20 mouse cellular contexts compared by ENCODE assay signal in the genomic region with DNA sequence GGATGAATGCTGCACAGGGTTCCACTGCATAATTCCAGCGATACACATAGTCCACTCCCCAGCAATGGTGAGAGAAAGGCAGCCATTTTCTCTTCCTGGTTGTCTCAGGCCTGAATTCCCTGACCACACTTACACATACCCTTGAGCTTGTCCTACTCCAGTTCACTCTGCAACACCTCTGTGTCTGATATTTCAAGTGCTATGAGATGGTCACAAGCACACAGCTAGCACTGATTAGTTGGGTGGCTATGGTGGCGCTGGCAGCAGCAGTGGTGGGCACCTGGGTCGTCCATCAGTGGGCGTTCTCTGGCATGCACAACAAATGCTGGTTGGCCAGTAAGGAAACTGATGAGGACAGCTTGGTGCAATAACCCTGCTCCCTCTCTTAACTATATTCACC. TPM values are rescaled to one million over a fixed set of nuclear protein-coding genes. Genes with fewer than 3 reads are reported as not detected.
DNase-seq lines count a peak whose midpoint lies in the region; ATAC-seq and TF ChIP-seq lines count a peak whose summit lies in the region.
"Had no signal": no experiment of that assay in that cellular context is flagged by ENCODE, and none has a peak within 500 bp of the region (broad histone marks: within the 10 kb centered on the region; RNA-seq: fewer than 3 reads in every experiment).

No protein-coding gene starts in this region.

- TF ChIP-seq POLR2A in heart, adult 2 months (IDR thresholded peaks at IDR 0.05; ENCODE audit: insufficient read depth, low read depth, low read length): no peak

- 77% methylated on average over 4 of the region's 4 CpGs for WGBS in heart, adult 2 months
- WGBS in heart, embryonic 15.5 days: 73% methylated on average over 4 of the region's 4 CpGs
- WGBS in heart, embryonic 12.5 days: 75% methylated on average over 4 of the region's 4 CpGs
- 90% methylated on average over 4 of the region's 4 CpGs for WGBS in forebrain, embryonic 13.5 days

- no peak for TF ChIP-seq CTCF in heart, adult 2 months (IDR thresholded peaks at IDR 0.05)

- no peaks in the 10 kb centered on the region for H3K27me3 ChIP-seq in heart, adult 2 months (ENCODE audit: control insufficient read depth, insufficient read depth, low read length)
- H3K27me3 ChIP-seq in heart, embryonic 15.5 days: no peaks in the 10 kb centered on the region
- H3K27me3 ChIP-seq in heart, embryonic 12.5 days (replicated peaks): no peaks in the 10 kb centered on the region
- no peaks in the 10 kb centered on the region for H3K27me3 ChIP-seq in megakaryocyte, embryonic 14.5 days (replicated peaks)
- H3K27me3 ChIP-seq in forebrain, embryonic 13.5 days: no peaks in the 10 kb centered on the region
- H3K27me3 ChIP-seq: CH12.LX; embryonic facial prominence, embryonic 12.5 days; Patski had no signal

- H3K9me3 ChIP-seq in heart, embryonic 15.5 days (replicated peaks): peaks cover 4% of the 10 kb centered on the region; the same call in 1 of the 2 replicates
- H3K9me3 ChIP-seq in heart, embryonic 12.5 days (replicated peaks): no peaks in the 10 kb centered on the region
- peaks cover 29% of the 10 kb centered on the region for H3K9me3 ChIP-seq in megakaryocyte, embryonic 14.5 days
- 0 out of 2 replicates have a peak, but pooled peaks cover 3% of the 10 kb centered on the region for H3K9me3 ChIP-seq in forebrain, embryonic 13.5 days (replicated peaks)
- H3K9me3 ChIP-seq: embryonic facial prominence, embryonic 12.5 days had no signal

- peak; percentile 50; the same call in 1 of the 2 replicates for ATAC-seq in heart, embryonic 15.5 days (replicated peaks; ENCODE audit: insufficient number of reproducible peaks, insufficient read depth, low FRiP score, low read depth)
- ATAC-seq in heart, embryonic 12.5 days (ENCODE audit: insufficient number of reproducible peaks, low FRiP score): no peak
- ATAC-seq in megakaryocyte, adult 5-6 weeks (ENCODE audit: poor library complexity, severe bottlenecking): no peak
- no peak for ATAC-seq in forebrain, embryonic 13.5 days
- ATAC-seq: activated CD4-positive, CD25-positive, alpha-beta regulatory T cell, adult 4 months; inflammation-experienced regulatory T-cells, adult 6 months; intestine, postnatal 0 days; Patski had no signal

- no peak overlapping the region for H3K4me2 ChIP-seq in heart, embryonic 15.5 days
- H3K4me2 ChIP-seq in heart, embryonic 12.5 days: no peak overlapping the region
- no peak overlapping the region for H3K4me2 ChIP-seq in forebrain, embryonic 13.5 days
- H3K4me2 ChIP-seq: embryonic facial prominence, embryonic 12.5 days had no signal

- DNase-seq in heart, adult 2 months: no peak
- DNase-seq in heart, postnatal 36 days: no peak
- DNase-seq: adrenal gland, postnatal 14 days; cerebellum, adult 11-12 months; cerebellum, adult 9-10 months; cerebellum, postnatal 25 days; gastrocnemius, postnatal 25 days; kidney, adult 8-10 months had no signal

- TF ChIP-seq EP300 in heart, adult 2 months (IDR thresholded peaks at IDR 0.05; ENCODE audit: insufficient read depth, low read depth, low read length): 0 out of 2 replicates have a peak, but pooled peaks have one; percentile 31

- intact Hi-C loops in heart, adult 2 months (cut with DNase I): no loop called here
- intact Hi-C loops in heart, postnatal 36 days (cut with DNase I): no loop called here

- H3K36me3 ChIP-seq in heart, adult 2 months (ENCODE audit: control insufficient read depth, insufficient read depth, low read length): peaks cover 34% of the 10 kb centered on the region
- H3K36me3 ChIP-seq in heart, embryonic 15.5 days: peaks cover 4% of the 10 kb centered on the region; the same call in 1 of the 2 replicates
- peaks cover 18% of the 10 kb centered on the region for H3K36me3 ChIP-seq in heart, embryonic 12.5 days
- no peaks in the 10 kb centered on the region for H3K36me3 ChIP-seq in megakaryocyte, embryonic 14.5 days (replicated peaks; ENCODE audit: low read length)
- H3K36me3 ChIP-seq in forebrain, embryonic 13.5 days (ENCODE audit: poor library complexity, severe bottlenecking): 0 out of 2 replicates have a peak, but pooled peaks cover 3% of the 10 kb centered on the region

- H3K4me1 ChIP-seq in heart, adult 2 months (ENCODE audit: control insufficient read depth, insufficient read depth, low read length): peaks cover 15% of the 10 kb centered on the region
- H3K4me1 ChIP-seq in heart, embryonic 15.5 days (replicated peaks): peaks cover 36% of the 10 kb centered on the region
- peaks cover 46% of the 10 kb centered on the region for H3K4me1 ChIP-seq in heart, embryonic 12.5 days (replicated peaks)
- H3K4me1 ChIP-seq in megakaryocyte, embryonic 14.5 days: no peaks in the 10 kb centered on the region
- H3K4me1 ChIP-seq in forebrain, embryonic 13.5 days: peaks cover 16% of the 10 kb centered on the region

- H3K9ac ChIP-seq in heart, adult 2 months (ENCODE audit: low read depth, low read length): no peak overlapping the region
- H3K9ac ChIP-seq in heart, embryonic 15.5 days: no peak overlapping the region
- H3K9ac ChIP-seq in heart, embryonic 12.5 days: no peak overlapping the region
- no peak overlapping the region for H3K9ac ChIP-seq in forebrain, embryonic 13.5 days
- H3K9ac ChIP-seq: embryonic facial prominence, embryonic 12.5 days had no signal

- no peak overlapping the region for H3K4me3 ChIP-seq in heart, adult 2 months
- no peak overlapping the region for H3K4me3 ChIP-seq in heart, embryonic 15.5 days
- no peak overlapping the region for H3K4me3 ChIP-seq in heart, embryonic 12.5 days
- peak overlapping the region; percentile 29 for H3K4me3 ChIP-seq in megakaryocyte, embryonic 14.5 days (replicated peaks)
- H3K4me3 ChIP-seq in forebrain, embryonic 13.5 days: no peak overlapping the region
- H3K4me3 ChIP-seq: embryonic facial prominence, embryonic 12.5 days had no signal

- peaks cover 11% of the 10 kb centered on the region for H3K79me2 ChIP-seq in heart, adult 2 months (replicated peaks; ENCODE audit: control insufficient read depth, insufficient read depth, low read length)

- peak overlapping the region; percentile 29 for H3K27ac ChIP-seq in heart, adult 2 months
- peak overlapping the region; percentile 21; the same call in 1 of the 2 replicates for H3K27ac ChIP-seq in heart, embryonic 15.5 days
- no peak overlapping the region for H3K27ac ChIP-seq in heart, embryonic 12.5 days (ENCODE audit: poor library complexity, severe bottlenecking)
- no peak overlapping the region for H3K27ac ChIP-seq in forebrain, embryonic 13.5 days
- H3K27ac ChIP-seq: embryonic facial prominence, embryonic 12.5 days had no signal

RNA-seq across cellular contexts. Expression of a gene that starts 45.5 kb away (rescaled TPM):
- 10 to 100 TPM; 46.5 to 49.1 TPM for total RNA-seq in heart, adult 2 months (2021)
- polyA plus RNA-seq in heart, adult 2 months (2012; rRNA removed): 28.2 and 40.6 TPM in 2 replicates
- total RNA-seq in heart, postnatal 36 days (2021): 10 to 100 TPM; 56.3 to 58.3 TPM
- polyA plus RNA-seq in heart, embryonic 15.5 days (2015; fragmentation: Nextera tagmentation; extraction: Ambion mirVana): 18.2 and 18.6 TPM in 2 replicates
- polyA plus RNA-seq in heart, embryonic 12.5 days (2016; fragmentation: Nextera tagmentation; extraction: Ambion mirVana): 15.3 and 17.6 TPM in 2 replicates
- 0.17 TPM in 1 of 2 replicates, not detected in the other for polyA plus RNA-seq in megakaryocyte, embryonic 14.5 days (2012; ENCODE audit: insufficient read depth, low replicate concordance)
- 0.05 and 0.13 TPM in 2 replicates for total RNA-seq in megakaryocyte, adult 5-6 weeks (2015)
- not detected in 2 replicates for total RNA-seq in megakaryocyte, adult 5-6 weeks (2017)
- 11.5 and 12.2 TPM in 2 replicates for polyA plus RNA-seq in forebrain, embryonic 13.5 days (2015; fragmentation: Nextera tagmentation; extraction: Ambion mirVana)
- total RNA-seq: granulocyte monocyte progenitor cell, adult 5-6 weeks had no signal

Comparison
In these comparisons a context has a peak if more than half of its experiments do, and no peak if none do; other contexts are left out.
1. H3K27ac ChIP-seq: peak in heart, adult 2 months (single experiment) and heart, embryonic 15.5 days (single experiment); none in heart, embryonic 12.5 days (single experiment) and forebrain, embryonic 13.5 days (single experiment).
2. RNA of a gene that starts 45.5 kb away (polyA plus RNA-seq): 28.2 to 40.6 TPM in heart, adult 2 months, 18.2 to 18.6 TPM in heart, embryonic 15.5 days, 15.3 to 17.6 TPM in heart, embryonic 12.5 days and 11.5 to 12.2 TPM in forebrain, embryonic 13.5 days; 0.17 TPM in megakaryocyte, embryonic 14.5 days; every median in the first group is over 10 times any median in the second.